Mouse (Mus musculus) G1E (cell line): ENCODE measurements around the gene Ap3b1. TPM values are rescaled to one million over a fixed set of nuclear protein-coding genes. Genes with fewer than 3 reads are reported as not detected.
"Not testable (repeated sequence)": the region's sequence is repeated elsewhere in the genome, so short reads cannot be mapped to it uniquely, and the experiment has no call there.

Experiments used
- ATAC-seq: 2 replicates; pipeline ENCODE4 v1.8.0; 2016; ENCODE audit warnings: mild to moderate bottlenecking; ENCODE audit not compliant: insufficient number of reproducible peaks, poor library complexity, low FRiP score, severe bottlenecking; ENCODE audit errors: extremely low read depth
- DNase-seq: peaks from one replicate; pipeline ENCODE4 v3.0.0; 2012; ENCODE audit warnings: low spot score
- H3K27me3 ChIP-seq: 2 replicates; pipeline ENCODE4 v1.6.1; 2012; ENCODE audit warnings: mild to moderate bottlenecking, low read length, inconsistent platforms; ENCODE audit not compliant: insufficient read depth
- H3K36me3 ChIP-seq: replicated peaks from 2 replicates; pipeline ENCODE3; 2012; ENCODE audit warnings: mild to moderate bottlenecking, inconsistent platforms
- H3K4me1 ChIP-seq: 2 replicates; pipeline ENCODE4 v1.6.1; 2012; ENCODE audit warnings: low read depth, low read length, inconsistent platforms, mixed read lengths; ENCODE audit not compliant: insufficient read depth
- H3K4me3 ChIP-seq: 2 replicates; pipeline ENCODE4 v1.5.1; 2012; ENCODE audit warnings: low read depth, mild to moderate bottlenecking, inconsistent platforms, low read length, moderate library complexity, mixed read lengths
- H3K9me3 ChIP-seq: replicated peaks from 2 replicates; pipeline ENCODE4 v1.6.1; 2012; ENCODE audit warnings: inconsistent platforms
- CTCF ChIP-seq: IDR thresholded peaks from 2 replicates; pipeline ENCODE4 v1.5.1; 2012; ENCODE audit warnings: low read depth, low read length, inconsistent platforms, mixed read lengths
- GATA1 ChIP-seq: IDR thresholded peaks from 2 replicates; pipeline ENCODE4 v1.6.1; 2012; ENCODE audit warnings: borderline replicate concordance, low read length, inconsistent platforms, mixed read lengths
- GATA2 ChIP-seq: IDR thresholded peaks from 2 replicates; pipeline ENCODE4 v1.6.1; 2012; ENCODE audit warnings: low read depth, low read length, inconsistent platforms, borderline replicate concordance
- POLR2AphosphoS5 ChIP-seq: IDR thresholded peaks from 2 replicates; pipeline ENCODE4 v1.6.1; 2012; ENCODE audit warnings: low read depth, low read length, inconsistent platforms; ENCODE audit not compliant: insufficient replicate concordance
- TAL1 ChIP-seq: conservative IDR thresholded peaks from 2 replicates; pipeline ENCODE4 v1.6.1; 2012; ENCODE audit warnings: low read depth, low read length, inconsistent platforms, mixed read lengths
- polyA plus RNA-seq: library from polyadenylated mRNA; stranded (reverse); fragments of >175 nt; gene quantifications from 2 replicates; pipeline ENCODE4 v1.2.3, GENCODE M21; 2012
- total RNA-seq, 2 experiments: library from RNA; stranded (forward) in 1 of 2; stranded (reverse) in 1 of 2; fragments of 200-1000 nt in 1 of 2; fragments of >200 nt in 1 of 2; fragmentation: Nextera tagmentation in 1 of 2; gene quantifications; 2 replicates each; pipeline ENCODE4 v1.2.3; 2014 to 2017

The Ap3b1 gene
- total and polyA plus RNA-seq, 3 experiments: 32.3 to 134 (median 126) TPM

DNA sequence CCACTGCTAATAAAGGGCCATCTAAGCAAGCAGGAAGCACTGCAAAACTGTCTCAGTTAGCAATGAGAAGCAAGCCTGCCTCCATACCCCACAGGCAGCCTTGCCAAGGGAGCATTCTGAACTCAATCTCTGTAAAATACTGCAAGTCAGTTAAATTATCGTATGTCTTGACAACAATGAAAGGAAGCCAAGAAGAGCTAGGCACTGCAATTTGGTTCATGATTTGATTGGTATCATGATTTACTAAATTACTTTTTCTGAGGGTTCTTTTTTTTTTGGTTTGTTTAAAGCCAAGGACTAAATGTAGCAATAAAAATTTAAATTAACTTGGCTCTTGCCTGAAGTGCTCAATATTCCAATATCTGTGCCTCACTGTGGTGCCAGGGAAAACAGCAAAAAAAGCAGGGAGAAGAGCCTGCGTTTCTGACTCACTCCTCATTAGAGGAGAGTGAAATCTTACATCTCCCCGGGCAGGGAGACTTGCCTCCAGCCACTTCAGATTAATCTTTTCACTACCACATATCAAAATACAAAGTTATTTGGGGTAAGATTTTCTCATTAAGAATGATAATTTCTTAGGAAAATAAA, 28.3 kb upstream of the Ap3b1 start:
- peaks cover 5% of the 10 kb centered on the region for H3K27me3 ChIP-seq
- H3K4me1 ChIP-seq: peaks cover 3% of the 10 kb centered on the region; the same call in 1 of the 2 replicates
- TF ChIP-seq TAL1: no peak
- TF ChIP-seq GATA2: no peak
- no peak for TF ChIP-seq POLR2AphosphoS5
- no peak for TF ChIP-seq CTCF
- no peak for TF ChIP-seq GATA1
- ATAC-seq (no peak), DNase-seq (no peak)
- H3K36me3 ChIP-seq: no peaks in the 10 kb centered on the region
- no peak overlapping the region for H3K4me3 ChIP-seq
- no peaks in the 10 kb centered on the region for H3K9me3 ChIP-seq

DNA sequence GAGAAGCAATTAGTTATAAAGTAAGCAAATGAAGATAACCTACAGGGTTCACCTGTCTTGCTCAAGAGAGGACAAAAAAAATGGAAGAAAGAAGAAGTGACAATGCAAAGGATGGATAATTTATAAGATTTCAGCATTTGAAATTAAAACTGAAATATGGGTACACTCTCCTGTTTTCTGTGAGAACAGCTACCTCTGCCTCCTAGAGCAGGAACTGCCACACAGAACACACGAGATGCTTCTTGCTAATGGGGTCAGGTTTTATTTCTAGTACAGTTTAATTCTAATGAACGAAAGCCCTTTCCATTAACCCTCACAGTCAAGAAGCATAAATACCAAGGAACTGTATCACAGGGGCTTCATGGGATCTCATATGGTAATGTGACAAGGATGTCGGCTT, 20.4 kb upstream of the Ap3b1 start:
- no peak for ATAC-seq
- Histone ChIP-seq H3K27me3 (peaks cover 19% of the 10 kb centered on the region), H3K9me3 (no peaks in the 10 kb centered on the region; the same call in 1 of the 2 replicates), H3K36me3 (no peaks in the 10 kb centered on the region), H3K4me3 (no peak overlapping the region), H3K4me1 (no peaks in the 10 kb centered on the region)
- no peak for TF ChIP-seq GATA2
- TF ChIP-seq POLR2AphosphoS5: no peak
- no peak for TF ChIP-seq GATA1
- no peak for TF ChIP-seq CTCF
- no peak for TF ChIP-seq TAL1
- DNase-seq: no peak

DNA sequence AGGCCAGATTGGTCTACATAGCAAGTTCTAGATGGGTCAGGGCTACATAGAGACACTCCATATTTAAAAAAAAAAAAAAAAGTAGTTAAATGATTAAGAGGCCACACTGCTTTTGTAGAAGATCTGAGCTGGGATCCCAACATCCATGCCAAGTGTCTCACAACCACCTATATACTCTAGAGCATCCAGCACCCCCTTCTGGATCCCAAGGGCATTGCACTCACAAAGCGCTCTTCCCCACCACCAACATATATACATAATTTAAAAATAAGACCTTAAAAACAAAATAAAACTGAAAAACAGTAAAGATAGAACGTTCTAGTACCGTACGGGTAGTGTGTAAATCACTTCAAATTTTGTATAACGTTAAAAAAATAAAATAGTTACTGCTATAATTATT, 15.6 kb upstream of the Ap3b1 start:
- H3K36me3 ChIP-seq: no peaks in the 10 kb centered on the region
- TF ChIP-seq POLR2AphosphoS5: no peak
- no peak for TF ChIP-seq GATA1
- H3K27me3 ChIP-seq: peaks cover 17% of the 10 kb centered on the region
- H3K4me3 ChIP-seq: no peak overlapping the region
- DNase-seq (no peak), ATAC-seq (no peak)
- no peaks in the 10 kb centered on the region for H3K4me1 ChIP-seq
- H3K9me3 ChIP-seq: no peaks in the 10 kb centered on the region; the same call in none of the 2 replicates

DNA sequence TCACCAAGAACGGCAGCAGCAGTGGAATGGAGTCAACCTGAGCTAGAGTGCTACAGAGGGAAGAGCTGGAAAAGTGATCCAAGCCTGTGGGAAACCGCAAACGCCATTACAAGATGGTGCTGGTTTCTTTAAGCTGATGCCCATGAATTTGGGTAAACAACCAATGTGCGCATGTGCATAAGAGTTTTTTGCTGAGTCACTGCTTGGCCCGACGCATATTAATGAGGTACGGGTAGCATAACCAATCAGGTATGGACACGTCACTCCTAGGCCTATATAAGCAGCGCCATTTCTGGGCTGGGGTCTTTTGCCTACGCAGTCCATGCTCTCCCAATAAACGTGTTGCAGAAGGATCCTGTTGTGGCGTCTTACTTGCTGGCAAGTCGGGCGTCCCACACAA, 14.2 kb upstream of the Ap3b1 start:
- H3K4me3 ChIP-seq, H3K4me1 ChIP-seq, H3K9me3 ChIP-seq, ATAC-seq, DNase-seq, H3K36me3 ChIP-seq: not testable (repeated sequence)
- H3K27me3 ChIP-seq: peaks cover 14% of the 10 kb centered on the region

DNA sequence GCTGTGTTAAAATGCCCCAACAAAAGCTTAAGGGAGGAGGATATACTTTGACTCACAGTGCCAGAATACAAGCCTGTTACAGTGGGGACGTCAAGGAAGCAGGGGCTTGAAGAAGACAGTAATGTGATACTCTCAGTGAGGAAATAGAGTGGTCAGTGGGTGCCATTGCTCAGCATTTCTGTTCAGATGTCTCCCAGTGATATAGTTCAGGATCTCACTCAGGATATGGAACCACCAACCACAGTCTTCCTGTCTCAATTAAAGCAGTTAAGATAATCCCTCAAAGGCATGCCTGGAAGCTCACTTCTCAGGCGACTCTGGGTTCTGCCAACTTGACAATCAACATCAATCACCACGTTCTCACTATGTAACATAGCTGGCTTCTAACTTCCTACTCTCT, 4.2 kb upstream of the Ap3b1 start:
- H3K4me3 ChIP-seq: no peak overlapping the region
- H3K9me3 ChIP-seq: peaks cover 5% of the 10 kb centered on the region
- ATAC-seq: no peak
- no peak for DNase-seq
- H3K36me3 ChIP-seq: no peaks in the 10 kb centered on the region
- H3K4me1 ChIP-seq: peaks cover 11% of the 10 kb centered on the region
- H3K27me3 ChIP-seq: no peaks in the 10 kb centered on the region
- no peak for TF ChIP-seq TAL1
- TF ChIP-seq GATA1: no peak
- TF ChIP-seq POLR2AphosphoS5: no peak
- no peak for TF ChIP-seq GATA2
- no peak for TF ChIP-seq CTCF

DNA sequence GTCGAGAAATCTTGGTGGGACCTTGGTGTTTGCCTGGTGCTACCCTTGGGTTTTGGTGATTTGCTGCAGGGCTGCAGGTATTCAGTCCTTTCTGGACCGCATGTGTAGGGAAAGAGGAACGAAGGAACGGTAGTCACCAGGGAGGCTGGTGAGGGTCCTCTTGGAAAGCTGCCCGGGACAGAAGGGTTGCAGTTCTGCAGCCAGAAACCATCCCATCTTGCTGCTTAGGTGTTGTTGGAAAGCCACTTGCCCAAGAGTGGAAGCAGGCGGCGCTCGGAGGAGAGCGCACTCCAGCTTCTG, 709 bp upstream of the Ap3b1 start:
- H3K4me1 ChIP-seq: peaks cover 28% of the 10 kb centered on the region
- H3K36me3 ChIP-seq: peaks cover 21% of the 10 kb centered on the region
- peaks cover 5% of the 10 kb centered on the region for H3K9me3 ChIP-seq
- H3K4me3 ChIP-seq: peak overlapping the region; percentile 97
- no peak for DNase-seq
- H3K27me3 ChIP-seq: no peaks in the 10 kb centered on the region
- no peak for ATAC-seq
- no peak for TF ChIP-seq GATA2
- TF ChIP-seq CTCF: no peak
- no peak for TF ChIP-seq TAL1
- TF ChIP-seq POLR2AphosphoS5: no peak

DNA sequence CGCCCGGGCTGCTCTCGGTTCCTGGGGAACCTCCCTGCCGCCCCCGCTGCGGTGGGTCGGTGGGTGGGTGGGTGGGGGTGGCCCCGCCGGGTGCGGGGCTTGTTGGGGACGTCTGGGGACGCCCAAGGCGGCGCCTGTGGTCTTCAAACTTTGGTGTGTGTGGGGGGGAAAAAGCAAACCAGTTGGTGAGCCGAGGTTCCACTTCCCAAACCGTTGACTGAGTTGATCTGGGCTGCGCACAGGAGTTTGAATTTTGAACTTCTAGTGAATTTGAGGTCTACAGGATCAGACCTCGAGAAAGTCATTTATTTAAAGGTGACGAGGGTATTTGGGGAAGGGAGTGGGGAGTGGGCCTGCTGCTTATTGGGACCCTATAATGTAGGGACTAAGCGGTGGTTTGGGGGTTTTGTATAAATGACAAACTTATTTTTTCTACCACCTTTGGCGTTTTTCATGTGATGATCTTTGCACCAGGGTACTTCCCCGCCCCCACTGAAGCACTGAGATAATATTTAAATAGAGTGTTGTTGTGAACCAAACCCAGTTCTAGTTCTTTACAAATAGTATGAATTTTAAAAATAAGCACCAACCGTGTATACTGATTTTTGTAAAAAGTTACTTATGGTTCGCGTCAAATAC, 641 bp downstream of the Ap3b1 start:
- Histone ChIP-seq H3K4me1 (peaks cover 33% of the 10 kb centered on the region), H3K27me3 (no peaks in the 10 kb centered on the region), H3K4me3 (peak overlapping the region; percentile 97), H3K9me3 (peaks cover 5% of the 10 kb centered on the region), H3K36me3 (peaks cover 28% of the 10 kb centered on the region)
- ATAC-seq (no peak), DNase-seq (no peak)
- TF ChIP-seq TAL1 (no peak), POLR2AphosphoS5 (no peak), GATA1 (no peak), CTCF (no peak), GATA2 (no peak)

DNA sequence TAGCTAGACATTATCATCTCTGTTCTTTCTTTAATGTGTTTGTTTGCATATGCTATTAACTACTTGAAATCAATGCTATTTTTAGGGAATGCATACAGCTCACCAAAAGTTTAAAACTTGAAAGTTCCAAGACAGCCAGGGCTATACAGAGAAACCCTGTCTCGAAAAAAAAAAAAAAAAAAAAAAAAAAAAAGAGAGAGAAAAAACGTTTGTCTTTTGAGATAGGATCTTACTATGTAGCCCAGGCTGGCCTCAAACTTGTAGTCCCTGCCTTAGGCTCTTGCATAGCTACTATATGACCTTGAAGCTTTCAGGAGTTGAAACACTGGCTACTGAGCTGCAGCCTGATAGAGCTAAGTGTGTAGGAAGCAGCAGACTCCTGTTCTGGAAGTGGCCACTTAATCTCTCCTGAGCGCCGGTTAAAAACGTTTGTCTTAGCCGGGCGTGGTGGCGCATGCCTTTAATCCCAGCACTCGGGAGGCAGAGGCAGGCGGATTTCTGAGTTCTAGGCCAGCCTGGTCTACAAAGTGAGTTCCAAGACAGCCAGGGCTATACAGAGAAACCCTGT, 2.3 kb downstream of the Ap3b1 start:
- not testable (repeated sequence) for ATAC-seq, H3K4me3 ChIP-seq, H3K27me3 ChIP-seq, DNase-seq, H3K9me3 ChIP-seq
- peaks cover 43% of the 10 kb centered on the region for H3K36me3 ChIP-seq
- H3K4me1 ChIP-seq: peaks cover 46% of the 10 kb centered on the region
